Mouse (Mus musculus): ENCODE measurements around the gene Sos1. TPM values are rescaled to one million over a fixed set of nuclear protein-coding genes. Genes with fewer than 3 reads are reported as not detected.

The Sos1 gene
- total RNA-seq (2023; ENCODE audit: inconsistent age) = 22.4 to 25.5 TPM (median 23.3 TPM) in 4 replicates

DNA sequence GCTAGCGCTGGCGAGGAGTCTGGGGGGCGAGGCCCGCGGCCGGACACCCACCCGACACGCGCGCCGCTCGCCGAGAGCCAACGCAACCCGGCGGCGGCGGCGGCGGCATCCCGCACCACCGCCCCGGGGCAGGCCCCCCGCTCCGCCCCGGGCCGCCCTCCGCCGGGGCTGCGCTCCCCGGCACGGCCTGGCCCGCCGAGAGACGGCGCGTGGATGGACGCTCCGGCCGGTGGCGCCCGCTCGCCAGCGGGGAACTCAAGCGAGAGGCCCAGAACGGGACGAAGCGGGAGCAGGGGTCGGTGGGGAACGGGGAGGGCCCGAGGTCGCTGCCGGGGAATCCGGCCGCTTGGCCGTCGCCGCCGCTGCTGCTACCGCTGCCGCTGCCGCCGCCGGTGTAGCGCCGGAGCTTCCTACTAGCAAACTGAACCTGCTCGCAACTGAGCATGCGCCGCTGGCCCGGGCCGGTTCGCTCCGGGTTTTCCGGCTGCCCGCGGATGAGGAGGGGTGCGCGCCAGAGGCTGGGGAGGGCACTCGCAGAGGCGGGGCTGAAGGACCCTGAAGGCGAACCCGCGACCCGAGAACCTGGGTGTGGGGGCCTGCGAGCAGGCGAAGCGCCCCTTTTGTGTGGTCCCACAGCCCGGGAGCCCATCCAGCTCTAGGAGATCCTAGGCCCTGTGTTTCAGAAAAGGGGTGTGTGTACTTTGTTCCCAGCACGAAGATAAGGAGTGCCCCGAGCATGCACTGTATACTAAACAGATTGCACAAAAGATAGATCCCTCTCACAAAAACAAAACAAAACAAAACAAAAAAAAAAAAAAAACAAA is at the start of gene Sos1:
Gene Sos1 (minus strand): TSS at position 423 of the 824 bp plus-strand sequence.

DNA sequence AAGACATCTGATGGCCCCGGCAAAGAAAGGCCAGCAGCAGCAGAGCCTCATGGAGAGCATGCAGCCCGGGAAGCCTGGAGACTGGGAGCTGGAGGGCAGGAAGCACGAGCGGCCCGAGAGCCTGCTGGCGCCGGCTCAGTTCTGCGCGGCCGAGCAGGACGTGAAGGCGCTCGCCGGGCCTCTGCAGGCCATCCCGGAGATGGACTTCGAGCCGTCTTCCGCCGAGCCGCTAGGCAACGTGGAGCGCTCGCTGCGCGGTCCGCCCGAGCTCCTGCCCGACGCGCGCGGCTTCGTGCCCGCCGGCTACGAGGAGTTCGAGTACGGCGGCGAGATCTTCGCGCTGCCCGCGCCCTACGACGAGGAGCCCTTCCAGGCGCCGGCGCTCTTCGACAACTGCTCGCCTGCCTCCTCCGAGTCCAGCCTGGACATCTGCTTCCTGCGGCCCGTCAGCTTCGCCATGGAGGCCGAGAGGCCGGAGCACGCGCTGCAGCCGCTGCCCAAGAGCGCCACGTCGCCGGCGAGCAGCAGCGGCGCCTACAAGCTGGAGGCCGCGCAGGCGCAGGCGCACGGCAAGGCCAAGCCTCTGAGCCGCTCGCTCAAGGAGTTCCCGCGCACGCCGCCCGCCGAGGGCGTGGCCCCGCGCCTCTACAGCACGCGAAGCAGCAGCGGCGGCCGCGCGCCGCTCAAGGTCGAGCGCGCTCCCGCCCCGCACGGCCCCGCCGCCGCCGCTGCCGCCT is 107.1 kb downstream of the Sos1 start, which contains the start of gene Gm10190:
Gene Gm10190 (minus strand): TSS at position 553 of the 737 bp plus-strand sequence.

Other genes starting within 250 kb of the Sos1 start
- gene Morn2, start 190.2 kb downstream of the Sos1 start, total RNA-seq (2023; ENCODE audit: inconsistent age) = 1.4 to 2.8 TPM (median 1.8 TPM) in 3 of 4 replicates, not detected in the other
- 39.1 to 45.5 TPM (median 43.1 TPM) in 4 replicates for gene Dhx57, start 190.0 kb downstream of the Sos1 start, total RNA-seq (2023; ENCODE audit: inconsistent age)
- 0.70 TPM in 1 of 4 replicates, not detected in the others for gene Arhgef33, start 173.0 kb downstream of the Sos1 start, total RNA-seq (2023; ENCODE audit: inconsistent age)
- gene Gm10190, start 106.9 kb downstream of the Sos1 start, total RNA-seq (2023; ENCODE audit: inconsistent age) = not detected in 4 replicates
- gene Cdkl4, start 97.4 kb upstream of the Sos1 start, total RNA-seq (2023; ENCODE audit: inconsistent age) = 0.24 to 0.33 TPM (median 0.26 TPM) in 3 of 4 replicates, not detected in the other
- gene Map4k3, start 248.0 kb upstream of the Sos1 start, total RNA-seq (2023; ENCODE audit: inconsistent age) = 17.0 to 27.9 TPM (median 18.9 TPM) in 4 replicates